Mouse (Mus musculus): ENCODE measurements around the gene Hist1h2bk.

The Hist1h2bk gene

DNA sequence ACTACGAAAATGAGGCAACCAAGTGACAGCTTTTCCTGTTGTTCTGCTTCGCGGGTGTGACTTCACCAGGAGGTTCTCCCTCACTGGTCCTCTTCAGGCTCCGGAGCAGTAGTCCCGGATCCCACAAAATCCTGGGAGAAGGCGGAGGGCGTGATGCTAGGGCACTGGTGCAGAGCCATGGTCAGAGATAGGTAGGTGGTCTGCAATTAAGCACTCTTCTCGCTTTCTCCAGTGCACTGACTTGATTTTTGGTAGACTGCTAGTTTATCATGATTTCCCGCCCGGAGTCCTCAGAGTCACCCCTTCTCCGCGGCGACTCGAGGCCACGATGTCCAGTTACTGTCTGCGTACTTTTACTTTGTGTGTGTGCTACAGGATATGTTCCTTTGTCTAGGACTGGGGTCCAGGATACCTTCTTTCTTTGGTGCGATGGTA lies 21.2 kb upstream of the Hist1h2bk start:
- DNase-seq: no peak

DNA sequence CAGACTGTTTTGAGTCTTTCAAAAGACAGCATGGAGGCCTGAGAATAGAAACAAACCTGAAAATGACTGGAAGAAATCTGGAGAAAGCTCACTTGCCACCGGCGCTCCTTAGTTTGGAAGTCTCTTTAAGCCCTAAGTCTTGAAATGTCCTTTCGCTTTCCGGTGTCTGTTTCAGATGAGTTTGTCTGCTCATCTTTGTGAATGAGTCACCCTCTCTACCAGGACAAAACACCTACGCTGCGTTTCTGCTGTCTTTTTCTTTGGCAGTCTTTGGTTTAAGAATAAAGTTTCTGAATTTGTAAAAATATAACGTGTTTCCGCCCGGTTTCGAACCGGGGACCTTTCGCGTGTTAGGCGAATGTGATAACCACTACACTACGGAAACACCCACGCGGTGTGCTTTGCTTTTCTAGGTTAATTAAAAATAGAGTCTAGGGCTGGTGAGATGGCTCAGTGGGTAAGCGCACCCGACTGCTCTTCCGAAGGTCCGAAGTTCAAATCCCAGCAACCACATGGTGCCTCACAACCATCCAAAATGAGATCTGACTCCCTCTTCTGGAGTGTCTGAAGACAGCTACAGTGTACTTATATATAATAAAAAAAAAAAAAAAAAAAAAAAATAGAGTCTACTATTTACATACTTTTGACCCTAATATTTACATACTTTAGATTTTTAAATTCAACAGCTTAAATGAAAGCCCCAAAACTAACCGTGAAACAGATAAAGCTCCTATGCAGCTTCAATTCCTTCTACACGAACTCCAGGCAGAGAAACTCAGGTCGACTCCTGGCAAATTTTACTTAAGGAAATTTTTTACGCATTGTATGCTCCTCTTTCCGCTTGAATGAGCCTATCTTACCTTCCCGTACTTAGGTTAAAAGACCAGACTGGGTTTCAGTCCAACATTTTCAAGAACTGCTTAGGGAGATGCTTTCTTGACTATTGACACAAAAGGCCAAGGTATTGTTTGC lies 19.9 kb upstream of the Hist1h2bk start:
- DNase-seq: peak; percentile 68

DNA sequence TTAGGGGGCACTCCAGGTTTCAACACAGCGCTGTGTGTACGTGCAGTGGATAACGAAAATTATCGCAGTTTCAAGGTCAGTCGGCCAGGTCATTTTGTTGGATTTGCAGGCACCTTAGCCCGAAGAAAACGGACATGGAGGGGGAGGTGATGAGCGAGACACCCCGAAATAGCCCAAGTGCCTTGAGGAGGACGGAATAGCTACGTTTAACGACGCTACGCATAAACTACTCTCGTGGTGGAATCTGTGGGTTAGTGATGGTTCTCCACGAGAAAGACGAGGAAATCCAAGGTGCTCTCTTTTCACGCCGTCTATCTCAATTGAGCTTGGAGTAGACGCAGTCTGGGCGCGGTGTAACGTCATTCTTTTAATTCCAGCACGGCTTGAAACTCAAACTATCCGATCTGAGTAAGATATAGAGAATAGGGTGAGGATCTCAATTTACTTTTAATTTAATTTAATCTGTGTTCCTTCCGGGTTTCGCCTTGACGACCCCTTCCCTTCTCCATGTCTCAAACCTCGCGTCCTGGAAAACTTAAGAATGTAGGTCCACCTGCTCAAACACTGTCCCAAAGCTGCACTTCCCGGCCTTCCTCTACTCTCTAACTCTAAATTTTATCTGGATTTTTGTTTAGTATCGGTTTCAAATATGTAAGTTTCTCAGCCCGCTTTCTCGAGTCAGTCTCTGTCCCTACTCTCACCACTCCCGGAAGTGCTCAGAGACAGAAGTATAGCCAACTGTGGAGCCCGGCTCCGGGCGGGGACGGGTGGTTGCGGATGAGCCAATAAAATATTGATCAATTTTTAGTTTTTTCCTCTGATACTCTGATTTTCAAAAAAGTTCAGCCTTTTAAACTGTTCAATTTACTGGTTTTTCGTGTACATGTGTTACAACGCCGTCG lies 15.5 kb upstream of the Hist1h2bk start:
- no peak for DNase-seq

DNA sequence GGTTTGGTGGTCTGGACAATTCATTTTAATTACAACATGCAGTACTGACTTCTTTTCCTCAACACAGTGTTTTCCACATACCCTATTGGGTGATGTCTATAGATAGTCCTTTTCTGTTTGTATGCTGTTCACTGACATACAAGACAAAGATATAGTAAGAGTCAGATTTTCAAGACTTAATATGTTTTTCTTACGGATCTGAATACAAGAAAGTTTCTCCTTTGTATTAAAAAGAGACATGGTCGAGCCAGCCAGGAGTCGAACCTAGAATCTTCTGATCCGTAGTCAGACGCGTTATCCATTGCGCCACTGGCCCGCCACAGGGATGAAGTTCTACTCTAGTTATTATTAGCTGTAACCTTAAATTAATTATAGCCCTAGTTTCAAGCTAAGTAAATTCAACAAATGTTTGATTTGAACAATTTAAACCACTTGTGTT lies 14.8 kb upstream of the Hist1h2bk start:
- peak; percentile 62 for DNase-seq

DNA sequence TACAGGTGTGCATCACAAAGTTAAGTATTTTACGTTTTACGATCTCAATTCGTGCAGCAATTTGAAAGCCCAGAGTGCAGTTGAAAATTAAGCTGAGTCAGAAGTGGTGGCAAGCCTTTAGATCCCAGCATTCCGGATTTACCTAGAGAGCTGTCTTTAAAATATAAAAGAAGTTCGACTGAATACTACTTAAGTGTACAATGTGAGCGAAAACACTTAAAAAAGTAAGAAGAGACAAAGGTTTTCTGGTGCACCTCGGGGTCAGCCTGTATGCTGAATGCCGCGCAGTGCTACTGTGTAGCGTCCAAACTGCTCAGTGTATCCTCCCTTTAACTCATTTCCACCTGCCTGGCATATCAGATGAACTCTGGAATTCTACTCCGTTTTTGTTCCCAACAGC lies 14.1 kb upstream of the Hist1h2bk start:
- DNase-seq: no peak

DNA sequence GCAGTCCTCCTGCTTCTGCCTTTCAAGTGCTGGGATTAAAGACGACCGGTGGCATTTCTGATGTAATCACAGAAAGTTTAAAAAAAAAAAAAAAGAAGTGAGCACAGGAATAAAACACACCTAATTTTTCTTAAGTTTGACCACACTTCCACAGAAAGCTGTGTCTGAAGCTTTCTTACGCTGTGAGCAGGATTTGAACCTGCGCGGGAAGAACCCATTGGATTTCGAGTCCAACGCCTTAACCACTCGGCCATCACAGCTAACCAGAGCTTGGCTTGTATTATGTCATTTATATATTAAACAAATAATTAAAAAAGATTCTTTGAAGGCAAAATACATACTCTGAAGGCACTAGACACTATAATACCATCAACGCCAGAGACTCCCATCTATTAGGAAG lies 13.4 kb upstream of the Hist1h2bk start:
- peak; percentile 84 for DNase-seq

DNA sequence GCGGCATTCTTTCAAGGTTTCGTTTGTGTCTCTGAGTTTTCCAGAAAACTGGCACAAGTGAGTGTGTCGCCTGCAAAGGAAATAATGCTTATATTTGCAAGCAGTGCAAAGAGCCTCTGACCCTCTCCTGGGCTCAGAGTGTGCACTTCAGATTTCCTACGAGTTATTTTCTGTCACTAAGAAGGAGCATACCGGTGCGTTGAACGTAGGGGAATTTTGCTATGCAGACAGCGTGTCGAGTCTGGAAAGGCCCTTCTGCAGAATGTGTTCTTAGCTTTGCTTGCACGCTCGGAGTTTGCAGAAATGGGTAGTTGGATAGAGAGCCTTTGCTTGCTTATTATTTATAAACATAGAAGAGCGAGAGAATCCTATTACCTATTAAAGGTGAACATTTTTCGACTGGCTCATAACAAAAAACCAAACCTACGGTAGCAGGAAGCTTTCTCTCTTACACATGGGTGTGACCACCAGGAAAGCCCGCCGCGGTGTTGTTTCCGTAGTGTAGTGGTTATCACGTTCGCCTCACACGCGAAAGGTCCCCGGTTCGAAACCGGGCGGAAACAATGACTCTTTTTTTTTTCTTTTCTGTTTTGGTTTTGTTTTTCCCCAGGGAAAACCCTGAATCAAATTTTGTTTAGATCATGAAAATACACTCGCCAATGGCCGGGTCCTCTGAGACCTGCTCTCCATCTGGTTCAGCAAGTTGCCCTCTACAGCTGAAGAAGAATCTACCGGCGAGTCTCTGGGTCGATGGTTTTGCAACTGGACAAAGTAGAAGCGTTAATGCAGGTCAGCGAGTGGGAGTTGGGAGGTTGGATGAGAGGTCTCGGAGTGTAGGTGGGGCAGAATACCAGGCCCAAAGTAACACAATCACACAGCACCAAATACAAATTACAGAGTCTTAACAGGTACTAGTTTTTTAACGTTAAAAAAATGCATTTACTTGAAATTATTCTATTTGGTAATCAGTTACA lies 9.3 kb upstream of the Hist1h2bk start:
- peak; percentile 84 for DNase-seq

DNA sequence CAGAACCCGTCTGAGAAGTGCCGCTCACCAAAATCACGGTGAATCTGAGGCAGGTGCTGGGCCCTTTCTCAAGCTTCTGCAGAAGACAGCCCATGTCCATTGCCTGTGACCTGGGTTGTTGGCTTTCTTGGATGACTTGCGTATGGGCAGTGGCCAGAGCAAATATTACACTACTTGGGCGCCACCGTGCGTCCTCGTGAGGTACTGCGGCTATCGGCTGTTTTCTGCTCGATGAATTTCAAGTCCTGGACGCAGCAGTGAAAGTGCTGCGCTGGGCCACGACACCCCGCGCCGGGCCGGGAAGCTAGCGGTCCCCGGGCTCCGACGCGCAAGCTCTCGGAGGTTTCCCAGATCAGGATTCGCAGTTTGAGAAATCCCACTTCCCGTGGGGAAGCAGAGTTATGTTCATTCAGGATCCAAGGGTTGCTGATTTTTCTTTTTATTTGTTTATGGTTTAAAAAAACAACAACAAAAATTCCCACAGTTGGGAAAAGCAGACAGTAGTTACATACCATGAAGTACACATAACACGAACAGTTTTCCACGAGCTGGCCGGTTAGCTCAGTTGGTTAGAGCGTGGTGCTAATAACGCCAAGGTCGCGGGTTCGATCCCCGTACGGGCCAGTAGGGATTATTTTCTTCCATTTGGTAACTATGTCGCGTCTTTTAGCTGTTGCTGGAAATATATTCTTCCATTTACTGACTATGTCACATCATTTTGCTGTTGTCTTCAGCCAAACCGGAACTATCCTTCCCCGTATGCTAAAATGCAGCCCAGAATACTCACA lies 6.8 kb upstream of the Hist1h2bk start:
- peak; percentile 96 for DNase-seq

DNA sequence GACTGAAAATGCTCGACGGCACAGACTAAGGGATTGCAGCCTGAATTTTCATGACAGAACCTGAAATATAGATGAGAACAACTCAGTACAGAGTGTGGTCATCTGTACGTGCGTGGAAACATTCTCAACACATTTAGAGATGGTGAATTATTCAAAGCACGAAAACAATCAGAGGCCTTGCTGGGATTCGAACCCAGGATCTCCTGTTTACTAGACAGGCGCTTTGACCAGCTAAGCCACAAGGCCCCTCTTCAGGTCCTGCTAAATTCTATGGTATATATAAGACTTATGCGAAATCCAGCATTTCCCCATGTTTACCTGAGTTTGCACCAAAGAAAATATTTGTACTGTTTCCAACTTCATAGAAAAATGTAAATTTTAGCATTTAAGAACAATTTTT lies 5.7 kb upstream of the Hist1h2bk start:
- no peak for DNase-seq

DNA sequence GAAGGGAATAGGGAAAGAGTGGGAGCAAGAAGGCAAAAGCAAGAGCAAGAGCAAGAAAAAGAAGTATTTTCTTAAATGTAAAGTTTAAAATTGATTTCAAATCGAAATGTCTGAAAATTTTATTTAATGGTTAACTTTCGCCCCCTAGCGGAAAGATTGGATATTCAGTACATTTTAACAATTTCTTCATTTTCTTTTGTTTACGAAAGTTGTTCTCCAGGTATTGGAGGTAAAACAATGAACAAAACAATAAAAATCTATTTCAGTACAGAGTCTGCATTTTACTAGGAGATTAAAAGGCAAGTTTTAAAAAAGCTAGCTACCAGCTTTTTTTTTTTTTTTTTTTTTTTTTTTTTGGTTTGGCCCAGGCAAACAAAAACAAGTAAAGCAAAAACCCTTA lies 5.2 kb upstream of the Hist1h2bk start:
- no peak for DNase-seq

DNA sequence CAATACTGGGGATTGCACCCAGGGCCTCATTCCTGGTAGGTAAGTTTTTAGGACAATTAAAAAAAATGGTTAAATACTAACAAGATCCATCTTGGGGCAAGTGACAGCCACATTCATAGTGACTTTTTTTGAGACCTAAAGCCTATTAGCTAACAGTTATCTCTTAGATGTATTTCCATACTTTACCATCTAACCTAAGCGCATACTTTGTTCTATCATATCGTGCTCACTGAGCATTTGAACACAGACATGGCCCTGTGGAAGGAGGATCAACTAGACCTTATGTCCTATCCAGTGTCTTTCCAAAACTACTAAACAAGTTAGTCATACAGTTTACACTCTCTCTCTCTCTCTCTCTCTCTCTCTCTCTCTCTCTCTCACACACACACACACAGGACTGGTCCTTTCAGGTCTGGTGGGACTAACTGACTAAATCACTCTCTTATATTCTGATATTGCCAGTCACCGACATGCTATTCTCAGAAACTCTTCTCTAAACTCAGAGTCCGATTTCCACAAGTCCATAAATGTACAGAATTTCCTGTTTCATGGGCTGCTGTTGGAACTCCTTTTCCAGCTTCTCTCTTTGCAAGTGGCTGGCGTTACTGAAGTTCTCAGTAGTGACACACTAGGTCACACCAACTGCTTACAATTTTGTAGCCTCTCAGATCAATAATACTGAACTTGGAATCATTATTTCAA lies 1.8 kb upstream of the Hist1h2bk start:
- DNase-seq: no peak

DNA sequence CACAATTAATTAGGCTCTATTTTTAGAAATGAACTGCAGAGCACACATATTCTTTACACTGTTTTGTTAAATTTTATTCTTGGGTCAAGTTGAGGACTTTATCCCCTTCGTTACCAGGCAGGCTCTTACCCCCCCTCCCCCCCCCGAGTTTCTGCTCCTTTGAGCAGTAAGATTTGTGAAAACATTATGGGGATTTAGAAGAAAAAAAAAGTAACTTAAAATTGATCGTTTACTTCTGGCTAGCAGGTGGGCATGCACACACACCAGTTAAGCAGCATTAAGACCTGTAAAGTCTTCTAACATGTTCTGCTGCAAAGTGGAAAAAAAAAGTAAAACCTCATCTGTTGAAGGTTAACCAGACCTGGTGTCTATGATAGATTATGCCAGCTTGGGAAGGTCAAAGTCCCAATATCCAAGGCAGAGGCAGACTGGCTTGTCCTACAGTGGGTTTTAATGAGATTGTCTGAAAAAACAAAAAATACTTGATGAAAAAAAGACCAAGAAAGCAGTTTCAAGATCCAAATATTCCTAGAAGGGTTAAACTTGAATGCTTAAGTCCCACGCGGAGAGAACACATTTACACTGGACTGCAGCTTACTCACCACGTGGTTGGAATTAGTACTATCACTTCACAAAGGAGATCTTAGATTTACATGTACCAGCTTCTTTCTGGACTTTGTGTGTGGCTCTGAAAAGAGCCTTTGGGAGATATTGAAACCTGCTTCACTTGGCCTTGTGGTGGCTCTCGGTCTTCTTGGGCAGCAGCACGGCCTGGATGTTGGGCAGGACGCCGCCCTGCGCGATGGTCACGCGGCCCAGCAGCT lies 1.0 kb upstream of the Hist1h2bk start:
- peak; percentile 52 for DNase-seq

DNA sequence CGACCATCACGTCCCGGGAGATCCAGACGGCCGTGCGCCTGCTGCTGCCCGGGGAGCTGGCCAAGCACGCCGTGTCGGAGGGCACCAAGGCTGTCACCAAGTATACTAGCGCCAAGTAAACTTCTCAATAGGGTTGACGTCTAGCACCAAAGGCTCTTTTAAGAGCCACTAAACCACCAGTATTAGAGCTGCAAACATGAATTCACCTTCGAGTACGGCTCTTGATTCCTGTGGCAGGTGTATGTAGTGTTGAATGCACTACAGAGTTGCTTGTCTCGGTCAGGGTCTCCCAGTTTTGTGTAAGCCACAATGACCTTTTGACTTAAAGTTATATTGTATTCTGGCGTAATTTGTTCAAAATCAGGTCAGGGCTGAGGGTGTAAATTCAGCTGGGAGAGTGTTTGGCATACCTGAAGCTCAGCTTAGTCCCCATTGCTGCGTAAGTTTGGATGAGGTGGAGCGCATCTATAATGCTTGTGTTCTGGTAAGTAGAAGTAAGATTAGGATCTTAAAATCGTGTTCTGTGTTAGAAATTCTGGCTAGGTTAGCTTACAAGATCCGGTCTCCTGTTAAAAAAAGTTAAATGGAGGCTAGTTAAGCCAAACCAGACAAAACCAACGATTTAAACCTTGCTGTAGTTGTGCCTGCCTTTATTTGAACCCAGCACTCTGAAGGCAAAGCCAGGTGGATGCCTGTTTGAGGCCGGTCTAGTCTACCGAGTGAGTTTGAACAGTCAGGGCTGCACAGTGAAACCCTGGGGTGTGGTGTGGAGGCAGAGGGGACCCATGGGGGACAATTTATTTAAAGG lies 683 bp downstream of the Hist1h2bk start:
- no peak for DNase-seq

DNA sequence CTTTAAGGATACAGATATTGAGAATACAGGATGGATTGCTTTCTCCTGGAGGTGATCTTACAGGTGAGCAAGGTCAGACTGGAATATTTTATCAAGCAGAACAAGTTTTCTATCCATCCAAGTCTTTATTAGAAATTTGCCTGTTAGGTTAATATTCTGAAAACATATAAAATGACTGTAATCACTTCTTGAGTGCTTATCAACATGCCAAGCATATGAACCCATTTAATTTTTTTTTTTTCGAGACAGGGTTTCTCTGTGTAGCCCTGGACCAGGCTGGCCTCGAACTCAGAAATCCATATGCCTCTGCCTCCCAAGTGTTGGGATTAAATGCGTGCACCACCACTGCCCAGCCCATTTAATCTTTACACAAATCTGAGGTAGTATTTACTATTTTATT lies 1.3 kb downstream of the Hist1h2bk start:
- DNase-seq: no peak

DNA sequence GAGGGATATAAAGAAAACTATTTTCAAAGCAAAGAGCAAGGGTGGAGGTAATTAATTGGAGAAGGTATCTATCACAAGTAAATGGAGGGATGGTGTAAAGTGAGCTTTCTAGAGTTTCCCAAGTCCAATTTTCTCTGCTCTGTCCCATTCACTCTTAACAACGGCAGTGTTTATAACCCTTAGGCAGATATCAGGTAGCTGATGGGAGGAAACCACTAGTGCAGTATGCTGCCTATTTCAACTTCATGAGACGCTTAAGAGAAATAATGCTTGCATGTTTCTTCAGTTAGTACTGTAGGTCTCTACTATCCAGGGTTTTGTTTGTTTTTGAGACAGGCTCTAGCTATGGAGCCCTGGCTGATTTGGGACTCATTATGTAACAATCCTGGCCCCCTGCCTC lies 1.7 kb downstream of the Hist1h2bk start:
- DNase-seq: no peak

DNA sequence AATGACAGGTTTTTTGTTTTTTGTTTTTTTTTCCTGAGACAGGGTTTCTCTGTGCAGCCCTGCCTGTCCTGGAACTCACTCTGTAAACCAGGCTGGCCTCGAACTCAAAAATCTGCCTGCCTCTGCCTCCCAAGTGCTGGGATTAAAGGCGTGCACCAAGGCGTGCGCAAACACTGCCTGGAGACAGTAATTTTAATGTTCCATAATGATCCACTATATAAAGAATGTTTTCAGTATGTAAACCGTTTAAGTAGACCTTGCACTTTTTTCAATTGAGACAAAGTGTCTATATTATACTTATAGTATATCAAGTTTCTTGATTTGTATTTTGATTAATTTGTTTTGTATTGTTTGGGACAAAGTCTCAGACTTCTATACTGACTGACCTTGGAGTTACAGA lies 3.7 kb downstream of the Hist1h2bk start:
- DNase-seq: no peak

DNA sequence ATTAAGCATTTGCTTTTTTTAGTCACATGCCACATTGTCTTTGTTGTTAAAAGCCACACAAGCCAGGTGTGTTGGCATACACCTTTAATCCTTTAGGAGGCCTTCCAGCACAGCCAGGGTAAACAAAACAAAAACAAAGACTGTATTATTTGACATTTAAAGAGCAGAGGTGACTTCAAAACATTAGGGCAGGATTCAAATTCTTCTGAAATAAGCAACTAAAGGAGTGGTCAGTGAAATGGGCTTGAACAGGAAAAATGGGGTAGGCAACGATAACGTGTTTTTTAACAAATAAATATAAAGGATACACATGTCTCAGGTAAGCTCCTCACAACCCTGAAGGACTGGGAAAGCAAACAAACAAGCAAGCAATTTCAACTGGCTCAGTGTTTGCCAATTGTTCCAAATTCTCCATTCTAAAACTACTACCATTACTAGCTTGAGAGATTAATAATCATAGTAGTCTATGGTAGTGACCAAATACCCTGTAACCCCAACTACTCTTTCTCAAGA lies 4.3 kb downstream of the Hist1h2bk start:
- DNase-seq: no peak

DNA sequence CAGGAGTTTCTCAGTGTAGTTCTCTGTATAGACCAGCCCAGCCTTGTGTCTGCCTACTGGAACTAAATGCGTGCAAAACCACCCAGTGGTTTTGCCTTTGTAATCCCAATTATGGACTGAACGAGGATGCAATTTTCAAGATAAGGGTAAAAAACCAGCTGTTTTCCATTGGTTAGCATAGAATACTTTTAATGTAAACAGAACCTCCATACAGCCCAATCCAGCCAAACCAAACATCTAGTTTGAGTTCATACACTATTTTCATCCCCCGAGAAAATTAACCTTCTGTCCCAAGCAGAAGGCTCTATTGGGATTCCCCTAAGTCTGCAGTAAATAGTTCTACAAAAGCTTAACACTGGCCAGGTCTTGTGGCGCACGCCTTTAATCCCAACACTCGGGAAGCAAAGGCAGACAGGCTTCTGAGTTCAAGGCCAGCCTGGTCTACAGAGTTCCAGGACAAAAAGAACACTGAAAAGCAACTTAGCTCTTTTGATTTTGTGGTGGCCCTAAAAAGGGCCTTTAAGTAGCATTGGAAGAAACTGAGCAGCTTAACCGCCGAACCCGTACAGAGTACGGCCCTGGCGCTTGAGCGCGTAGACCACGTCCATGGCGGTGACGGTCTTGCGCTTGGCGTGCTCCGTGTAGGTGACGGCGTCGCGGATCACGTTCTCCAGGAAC lies 4.9 kb downstream of the Hist1h2bk start:
- no peak for DNase-seq

Data from kidney, postnatal 14 days (tissue).